Comparison of ENCODE assay signal across 21 mouse cellular contexts in the genomic region with DNA sequence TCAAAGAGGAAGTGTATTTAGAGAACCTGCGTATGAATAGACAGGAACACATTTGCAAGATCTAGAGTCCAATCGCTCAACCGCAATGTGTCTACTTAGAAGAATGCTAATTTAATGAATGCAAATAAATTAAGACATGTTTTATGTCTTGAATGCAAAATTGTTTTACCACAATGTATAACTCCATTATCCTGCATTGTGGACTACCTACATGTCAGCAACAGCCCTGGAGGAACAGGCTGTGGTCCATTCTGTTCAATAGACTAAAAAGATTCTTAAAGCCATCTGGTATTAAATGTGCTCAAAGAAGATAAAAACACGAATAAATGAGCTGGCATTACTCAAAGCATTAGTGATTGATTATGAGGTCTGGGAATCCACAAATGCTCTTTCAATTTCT.
DNase-seq lines count a peak whose midpoint lies in the region; ATAC-seq and TF ChIP-seq lines count a peak whose summit lies in the region.
"Had no signal": no experiment of that assay in that cellular context is flagged by ENCODE, and none has a peak within 500 bp of the region (broad histone marks: within the 10 kb centered on the region; RNA-seq: fewer than 3 reads in every experiment).

No protein-coding gene starts in this region.

- no peak overlapping the region for H3K9ac ChIP-seq in forebrain, embryonic 11.5 days (ENCODE audit: low read length)
- H3K9ac ChIP-seq in hindbrain, embryonic 14.5 days, result no peak overlapping the region
- H3K9ac ChIP-seq in midbrain, postnatal 0 days (replicated peaks; ENCODE audit: low read length, poor library complexity, severe bottlenecking), result no peak overlapping the region
- H3K9ac ChIP-seq in midbrain, embryonic 15.5 days, result no peak overlapping the region
- no peak overlapping the region for H3K9ac ChIP-seq in forebrain, embryonic 15.5 days (replicated peaks)
- H3K9ac ChIP-seq: embryonic facial prominence, embryonic 15.5 days; heart, embryonic 12.5 days; hindbrain, embryonic 15.5 days had no signal

- no peak overlapping the region for H3K4me3 ChIP-seq in forebrain, embryonic 11.5 days (ENCODE audit: low read depth, low read length)
- H3K4me3 ChIP-seq in forebrain, embryonic 10.5 days, result no peak overlapping the region
- no peak overlapping the region for H3K4me3 ChIP-seq in hindbrain, embryonic 14.5 days (replicated peaks; ENCODE audit: low read length)
- no peak overlapping the region for H3K4me3 ChIP-seq in hindbrain, embryonic 10.5 days
- no peak overlapping the region for H3K4me3 ChIP-seq in midbrain, postnatal 0 days (ENCODE audit: low read depth, low read length)
- no peak overlapping the region for H3K4me3 ChIP-seq in midbrain, embryonic 15.5 days
- H3K4me3 ChIP-seq in forebrain, embryonic 15.5 days, result no peak overlapping the region
- H3K4me3 ChIP-seq: embryonic facial prominence, embryonic 15.5 days; erythroblast, embryonic 14.5 days; gastrocnemius, adult 2 months; heart, embryonic 12.5 days; hindbrain, embryonic 15.5 days had no signal

- H3K27me3 ChIP-seq in forebrain, embryonic 11.5 days (ENCODE audit: control insufficient read depth, insufficient read depth, low read length), result no peaks in the 10 kb centered on the region
- no peaks in the 10 kb centered on the region for H3K27me3 ChIP-seq in forebrain, embryonic 10.5 days (ENCODE audit: poor library complexity, severe bottlenecking)
- H3K27me3 ChIP-seq in hindbrain, embryonic 14.5 days (ENCODE audit: control insufficient read depth, insufficient read depth, low read length), result no peaks in the 10 kb centered on the region
- no peaks in the 10 kb centered on the region for H3K27me3 ChIP-seq in hindbrain, embryonic 10.5 days (ENCODE audit: insufficient read depth, poor library complexity, severe bottlenecking)
- no peaks in the 10 kb centered on the region for H3K27me3 ChIP-seq in midbrain, postnatal 0 days (ENCODE audit: insufficient read depth, low read length)
- no peaks in the 10 kb centered on the region for H3K27me3 ChIP-seq in midbrain, embryonic 15.5 days (replicated peaks)
- H3K27me3 ChIP-seq in forebrain, embryonic 15.5 days, result no peaks in the 10 kb centered on the region
- H3K27me3 ChIP-seq: embryonic facial prominence, embryonic 15.5 days; heart, embryonic 12.5 days; hindbrain, embryonic 15.5 days had no signal

- intact Hi-C loops in left cerebral cortex, postnatal 25 days (cut with DNase I), result no loop called here

- no peak for TF ChIP-seq CTCF in midbrain, postnatal 0 days (IDR thresholded peaks at IDR 0.05)

- peak; percentile 60; the same call in 1 of the 2 replicates for ATAC-seq in forebrain, embryonic 11.5 days (replicated peaks; ENCODE audit: low FRiP score)
- ATAC-seq in hindbrain, embryonic 14.5 days (ENCODE audit: low FRiP score), result 0 out of 2 replicates have a peak, but pooled peaks have one; percentile 24
- ATAC-seq in midbrain, postnatal 0 days (ENCODE audit: low FRiP score), result no peak
- no peak for ATAC-seq in midbrain, embryonic 15.5 days (replicated peaks)
- peak; percentile 72; the same call in 1 of the 2 replicates for ATAC-seq in forebrain, embryonic 15.5 days (replicated peaks)
- ATAC-seq: intestine, embryonic 16.5 days had no signal

- H3K36me3 ChIP-seq in forebrain, embryonic 11.5 days (ENCODE audit: control insufficient read depth, insufficient read depth, low read length), result no peaks in the 10 kb centered on the region
- H3K36me3 ChIP-seq in forebrain, embryonic 10.5 days (replicated peaks), result no peaks in the 10 kb centered on the region
- no peaks in the 10 kb centered on the region for H3K36me3 ChIP-seq in hindbrain, embryonic 14.5 days (replicated peaks; ENCODE audit: control insufficient read depth, insufficient read depth)
- no peaks in the 10 kb centered on the region for H3K36me3 ChIP-seq in hindbrain, embryonic 10.5 days
- H3K36me3 ChIP-seq in midbrain, postnatal 0 days (ENCODE audit: insufficient read depth, low read length), result no peaks in the 10 kb centered on the region
- no peaks in the 10 kb centered on the region for H3K36me3 ChIP-seq in midbrain, embryonic 15.5 days (replicated peaks)
- no peaks in the 10 kb centered on the region for H3K36me3 ChIP-seq in forebrain, embryonic 15.5 days
- H3K36me3 ChIP-seq: embryonic facial prominence, embryonic 15.5 days; heart, embryonic 12.5 days; hindbrain, embryonic 15.5 days had no signal

- H3K27ac ChIP-seq in forebrain, embryonic 11.5 days (ENCODE audit: low read depth, low read length), result no peak overlapping the region
- no peak overlapping the region for H3K27ac ChIP-seq in forebrain, embryonic 10.5 days
- no peak overlapping the region for H3K27ac ChIP-seq in hindbrain, embryonic 14.5 days
- no peak overlapping the region for H3K27ac ChIP-seq in hindbrain, embryonic 10.5 days
- no peak overlapping the region for H3K27ac ChIP-seq in midbrain, postnatal 0 days (ENCODE audit: low read depth, low read length)
- H3K27ac ChIP-seq in midbrain, embryonic 15.5 days, result no peak overlapping the region
- peak overlapping the region; percentile 19; the same call in 1 of the 2 replicates for H3K27ac ChIP-seq in forebrain, embryonic 15.5 days (replicated peaks)
- H3K27ac ChIP-seq: embryonic facial prominence, embryonic 15.5 days; gastrocnemius, adult 2 months; hindbrain, embryonic 15.5 days had no signal

- no peaks in the 10 kb centered on the region for H3K9me3 ChIP-seq in forebrain, embryonic 11.5 days (ENCODE audit: control insufficient read depth, low read length)
- no peaks in the 10 kb centered on the region for H3K9me3 ChIP-seq in forebrain, embryonic 10.5 days
- H3K9me3 ChIP-seq in hindbrain, embryonic 14.5 days (ENCODE audit: control insufficient read depth, low read length), result no peaks in the 10 kb centered on the region
- no peaks in the 10 kb centered on the region for H3K9me3 ChIP-seq in hindbrain, embryonic 10.5 days
- no peaks in the 10 kb centered on the region for H3K9me3 ChIP-seq in midbrain, postnatal 0 days (ENCODE audit: low read length)
- H3K9me3 ChIP-seq in midbrain, embryonic 15.5 days, result no peaks in the 10 kb centered on the region
- H3K9me3 ChIP-seq in forebrain, embryonic 15.5 days, result no peaks in the 10 kb centered on the region
- H3K9me3 ChIP-seq: embryonic facial prominence, embryonic 15.5 days; heart, embryonic 12.5 days; hindbrain, embryonic 15.5 days had no signal

- no peak for DNase-seq in forebrain, embryonic 11.5 days (ENCODE audit: low spot score)
- DNase-seq in forebrain, embryonic 10.5 days (ENCODE audit: extremely low spot score, low spot score), result no peak
- no peak for DNase-seq in hindbrain, embryonic 14.5 days (ENCODE audit: low spot score)
- DNase-seq in hindbrain, embryonic 10.5 days (ENCODE audit: low spot score), result no peak
- DNase-seq in midbrain, postnatal 0 days (ENCODE audit: low spot score), result peak; percentile 2
- no peak for DNase-seq in left cerebral cortex, postnatal 25 days (ENCODE audit: low spot score in 2 of 2)
- DNase-seq: adrenal gland, adult 2 months; adrenal gland, postnatal 36 days; cerebellum, adult 11 months; cerebellum, adult 8-10 months; cerebellum, postnatal 14 days; embryo, embryonic 11 days; gastrocnemius, adult 2 months; gastrocnemius, postnatal 25 days had no signal

- H3K4me1 ChIP-seq in forebrain, embryonic 11.5 days (replicated peaks; ENCODE audit: control insufficient read depth, insufficient read depth, low read length), result no peaks in the 10 kb centered on the region
- no peaks in the 10 kb centered on the region for H3K4me1 ChIP-seq in forebrain, embryonic 10.5 days
- no peaks in the 10 kb centered on the region for H3K4me1 ChIP-seq in hindbrain, embryonic 14.5 days (replicated peaks; ENCODE audit: control insufficient read depth, insufficient read depth, low read length)
- no peaks in the 10 kb centered on the region for H3K4me1 ChIP-seq in hindbrain, embryonic 10.5 days (replicated peaks)
- H3K4me1 ChIP-seq in midbrain, postnatal 0 days (ENCODE audit: insufficient read depth, low read length), result no peaks in the 10 kb centered on the region
- H3K4me1 ChIP-seq in midbrain, embryonic 15.5 days, result no peaks in the 10 kb centered on the region
- peaks cover 5% of the 10 kb centered on the region for H3K4me1 ChIP-seq in forebrain, embryonic 15.5 days
- H3K4me1 ChIP-seq: embryonic facial prominence, embryonic 15.5 days; heart, embryonic 12.5 days; hindbrain, embryonic 15.5 days had no signal

- WGBS in forebrain, embryonic 11.5 days, result 80% methylated on average over 4 of the region's 4 CpGs
- WGBS in forebrain, embryonic 10.5 days, result 89% methylated on average over 4 of the region's 4 CpGs
- WGBS in hindbrain, embryonic 14.5 days, result 55% methylated on average over 4 of the region's 4 CpGs
- 84% methylated on average over 4 of the region's 4 CpGs for WGBS in hindbrain, embryonic 10.5 days
- WGBS in midbrain, postnatal 0 days, result 51% methylated on average over 4 of the region's 4 CpGs
- 48% methylated on average over 4 of the region's 4 CpGs for WGBS in midbrain, embryonic 15.5 days
- WGBS in forebrain, embryonic 15.5 days, result 34% methylated on average over 4 of the region's 4 CpGs

- no peak overlapping the region for H3K4me2 ChIP-seq in forebrain, embryonic 11.5 days (ENCODE audit: low read depth, low read length, severe bottlenecking)
- no peak overlapping the region for H3K4me2 ChIP-seq in hindbrain, embryonic 14.5 days (replicated peaks)
- H3K4me2 ChIP-seq in midbrain, postnatal 0 days (ENCODE audit: low read depth, low read length, poor library complexity, severe bottlenecking), result no peak overlapping the region
- no peak overlapping the region for H3K4me2 ChIP-seq in midbrain, embryonic 15.5 days
- H3K4me2 ChIP-seq in forebrain, embryonic 15.5 days (replicated peaks), result no peak overlapping the region
- H3K4me2 ChIP-seq: embryonic facial prominence, embryonic 15.5 days; heart, embryonic 12.5 days; hindbrain, embryonic 15.5 days had no signal

Comparison
In these comparisons a context has a peak if more than half of its experiments do, and no peak if none do; other contexts are left out.
1. ATAC-seq: peak in forebrain, embryonic 11.5 days (single experiment), hindbrain, embryonic 14.5 days (single experiment) and forebrain, embryonic 15.5 days (single experiment); none in midbrain, postnatal 0 days (single experiment) and midbrain, embryonic 15.5 days (single experiment).